Mouse (Mus musculus): ENCODE measurements around the gene Gm20388.

DNA sequence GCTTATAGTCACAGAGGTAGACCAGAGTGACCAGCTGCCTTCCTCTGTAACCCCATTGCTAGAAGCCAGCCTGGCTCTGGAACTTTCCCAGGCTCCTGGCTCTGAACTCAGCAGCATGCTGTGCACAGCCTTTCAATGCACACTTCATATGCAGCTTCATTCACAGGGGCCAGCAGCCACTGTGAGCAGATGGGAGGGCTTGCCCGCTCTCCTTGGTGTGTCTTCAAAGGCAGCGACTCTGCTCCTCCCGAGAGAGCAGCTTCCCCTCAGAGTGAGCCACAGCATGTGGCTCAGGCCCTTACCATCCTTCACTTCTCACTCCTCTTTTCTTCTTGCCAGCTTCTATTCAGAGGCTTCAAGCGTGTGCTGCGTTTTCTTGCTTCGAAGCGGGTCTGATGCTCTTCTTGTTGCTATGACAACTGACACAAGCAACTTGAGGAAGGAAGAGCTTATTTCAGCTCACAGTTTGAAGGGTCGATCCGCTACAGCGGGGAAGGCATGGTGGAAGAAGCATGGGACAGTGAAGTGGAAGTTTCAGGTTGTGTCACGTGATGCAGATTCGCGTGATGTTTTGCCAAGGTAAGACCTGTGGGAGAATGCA lies 4293.5 kb downstream of the Gm20388 start:
- TF ChIP-seq CTCF (IDR thresholded peaks at IDR 0.05; ENCODE audit: insufficient read depth, low read depth, low read length) (no peak), POLR2A (IDR thresholded peaks at IDR 0.05; ENCODE audit: insufficient read depth, low read depth, low read length) (no peak)

All from olfactory bulb, adult 2 months (tissue).